ENCODE assay signal across 24 mouse cellular contexts in the genomic region with DNA sequence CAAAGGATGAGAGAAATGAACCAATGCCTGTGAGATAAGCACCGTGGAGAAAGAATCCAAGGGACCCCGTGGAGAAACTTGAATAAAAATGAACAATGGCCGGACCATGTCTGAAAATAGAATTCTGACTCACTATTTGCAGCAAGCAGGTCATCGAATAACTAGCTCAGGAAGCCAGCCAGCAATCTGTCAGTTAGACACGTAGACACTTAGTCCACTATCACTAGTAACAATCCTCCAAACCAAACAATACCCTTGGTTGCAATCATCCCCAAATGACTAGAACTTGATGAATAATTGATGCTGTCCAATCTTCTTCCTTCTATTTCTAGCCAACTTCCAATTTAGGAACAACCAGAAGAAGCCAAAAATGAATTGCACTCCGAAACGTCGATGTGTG.
DNase-seq lines count a peak whose midpoint lies in the region; ATAC-seq and TF ChIP-seq lines count a peak whose summit lies in the region.
"Had no signal": no experiment of that assay in that cellular context is flagged by ENCODE, and none has a peak within 500 bp of the region (broad histone marks: within the 10 kb centered on the region; RNA-seq: fewer than 3 reads in every experiment).

No protein-coding gene starts in this region.

- no peaks in the 10 kb centered on the region for H3K36me3 ChIP-seq in lung, embryonic 14.5 days (ENCODE audit: insufficient read depth)
- no peaks in the 10 kb centered on the region for H3K36me3 ChIP-seq in heart, embryonic 15.5 days
- H3K36me3 ChIP-seq: kidney, embryonic 15.5 days; limb, embryonic 13.5 days; liver, embryonic 12.5 days; neural tube, embryonic 12.5 days; stomach, embryonic 15.5 days had no signal

- 53% methylated on average over 8 of the region's 8 CpGs for WGBS in lung, embryonic 14.5 days
- WGBS in heart, embryonic 15.5 days = 22% methylated on average over 8 of the region's 8 CpGs

- H3K9me3 ChIP-seq in lung, embryonic 14.5 days (ENCODE audit: low read depth, low read length) = no peaks in the 10 kb centered on the region
- H3K9me3 ChIP-seq in heart, embryonic 15.5 days (replicated peaks) = no peaks in the 10 kb centered on the region
- H3K9me3 ChIP-seq: kidney, embryonic 15.5 days; limb, embryonic 13.5 days; liver, embryonic 12.5 days; neural tube, embryonic 12.5 days; stomach, embryonic 15.5 days had no signal

- no peak for ATAC-seq in lung, embryonic 14.5 days (ENCODE audit: insufficient read depth)
- ATAC-seq in heart, embryonic 15.5 days (replicated peaks; ENCODE audit: insufficient number of reproducible peaks, insufficient read depth, low FRiP score, low read depth) = peak; percentile 69; the same call in 1 of the 2 replicates
- ATAC-seq: intestine, postnatal 0 days; liver, embryonic 12.5 days had no signal

- peak; percentile 34 for DNase-seq in lung, embryonic 14.5 days
- no peak for DNase-seq in lung, postnatal 4 days
- peak; percentile 4 for DNase-seq in brain, adult 2 months (ENCODE audit: low read depth, low spot score)
- no peak for DNase-seq in urinary bladder, adult 2 months (ENCODE audit: low spot score)
- no peak for DNase-seq in adrenal gland, postnatal 14 days
- DNase-seq in cerebellum, adult 8-10 months = no peak
- DNase-seq: adrenal gland, postnatal 25 days; cerebellum, adult 11 months; cerebellum, postnatal 10 days; gastrocnemius, postnatal 10 days; kidney, postnatal 36 days; layer of hippocampus, postnatal 36 days; lung, adult 18-20 months; lung, postnatal 36 days; midbrain, embryonic 14.5 days; retina, postnatal 1 day; thymus, postnatal 25 days had no signal

- H3K4me3 ChIP-seq in lung, embryonic 14.5 days (ENCODE audit: low read depth, low read length) = no peak overlapping the region
- no peak overlapping the region for H3K4me3 ChIP-seq in heart, embryonic 15.5 days
- H3K4me3 ChIP-seq: kidney, embryonic 15.5 days; limb, embryonic 13.5 days; liver, embryonic 12.5 days; neural tube, embryonic 12.5 days; stomach, embryonic 15.5 days had no signal

- no peak overlapping the region for H3K4me2 ChIP-seq in lung, embryonic 14.5 days
- no peak overlapping the region for H3K4me2 ChIP-seq in heart, embryonic 15.5 days
- H3K4me2 ChIP-seq: kidney, embryonic 15.5 days; limb, embryonic 13.5 days; liver, embryonic 12.5 days; neural tube, embryonic 12.5 days; stomach, embryonic 15.5 days had no signal

- H3K27me3 ChIP-seq in lung, embryonic 14.5 days (ENCODE audit: insufficient read depth, low read length) = no peaks in the 10 kb centered on the region
- 0 out of 2 replicates have a peak, but pooled peaks cover 3% of the 10 kb centered on the region for H3K27me3 ChIP-seq in heart, embryonic 15.5 days
- H3K27me3 ChIP-seq: kidney, embryonic 15.5 days; liver, embryonic 12.5 days; neural tube, embryonic 12.5 days; stomach, embryonic 15.5 days had no signal

- H3K27ac ChIP-seq in lung, embryonic 14.5 days (ENCODE audit: low read depth) = no peak overlapping the region
- peak overlapping the region; percentile 60 for H3K27ac ChIP-seq in heart, embryonic 15.5 days
- H3K27ac ChIP-seq: kidney, embryonic 15.5 days; limb, embryonic 13.5 days; liver, embryonic 12.5 days; neural tube, embryonic 12.5 days; stomach, embryonic 15.5 days had no signal

- TF ChIP-seq CTCF in lung, embryonic 14.5 days (IDR thresholded peaks at IDR 0.05; ENCODE audit: low read depth) = no peak

- no peaks in the 10 kb centered on the region for H3K4me1 ChIP-seq in lung, embryonic 14.5 days (ENCODE audit: insufficient read depth)
- peaks cover 7% of the 10 kb centered on the region for H3K4me1 ChIP-seq in heart, embryonic 15.5 days (replicated peaks)
- H3K4me1 ChIP-seq: kidney, embryonic 15.5 days; limb, embryonic 13.5 days; liver, embryonic 12.5 days; stomach, embryonic 15.5 days had no signal

- H3K9ac ChIP-seq in lung, embryonic 14.5 days = no peak overlapping the region
- no peak overlapping the region for H3K9ac ChIP-seq in heart, embryonic 15.5 days
- H3K9ac ChIP-seq: kidney, embryonic 15.5 days; limb, embryonic 13.5 days; liver, embryonic 12.5 days; neural tube, embryonic 12.5 days; stomach, embryonic 15.5 days had no signal

Comparison
In these comparisons a context has a peak if more than half of its experiments do, and no peak if none do; other contexts are left out.
1. DNase-seq: peak in lung, embryonic 14.5 days (single experiment) and brain, adult 2 months (single experiment); none in lung, postnatal 4 days (0 of 2), urinary bladder, adult 2 months (single experiment), adrenal gland, postnatal 14 days (single experiment) and cerebellum, adult 8-10 months (single experiment).